Mouse (Mus musculus): Measurements from ENCODE around the gene Ucp3.

Gene Ucp3

GRCm38 (mm10) chr7:100501027-100501843 is 28.4 kb downstream of the Ucp3 start:
- DNase-seq (ENCODE audit: low read depth): no peak

- no peak for DNase-seq (ENCODE audit: low read depth)
Measured at GRCm38 (mm10) chr7:100501844-100502373, 29.1 kb downstream of the Ucp3 start.

GRCm38 (mm10) chr7:100502374-100502922 is 29.7 kb downstream of the Ucp3 start:
- DNase-seq (ENCODE audit: low read depth): no peak

GRCm38 (mm10) chr7:100503076-100503475 is 30.3 kb downstream of the Ucp3 start:
- DNase-seq (ENCODE audit: low read depth): no peak

- no peak for DNase-seq (ENCODE audit: low read depth)
Measured at GRCm38 (mm10) chr7:100504740-100505487, 32.1 kb downstream of the Ucp3 start.

GRCm38 (mm10) chr7:100506494-100506893 is 33.7 kb downstream of the Ucp3 start:
- DNase-seq (ENCODE audit: low read depth): no peak

GRCm38 (mm10) chr7:100508670-100509069 is 35.9 kb downstream of the Ucp3 start:
- no peak for DNase-seq (ENCODE audit: low read depth)

- no peak for DNase-seq (ENCODE audit: low read depth)
Measured at GRCm38 (mm10) chr7:100511602-100512001, 38.8 kb downstream of the Ucp3 start.

GRCm38 (mm10) chr7:100514573-100514972 is 41.8 kb downstream of the Ucp3 start, which contains the start of gene Dnajb13:
Gene Dnajb13, minus strand, starts transcription at chr7:100514960.
- DNase-seq (ENCODE audit: low read depth): no peak

GRCm38 (mm10) chr7:100520204-100520603 is 47.4 kb downstream of the Ucp3 start:
- no peak for DNase-seq (ENCODE audit: low read depth)

GRCm38 (mm10) chr7:100520663-100521285 is 48.0 kb downstream of the Ucp3 start:
- peak; percentile 53 for DNase-seq (ENCODE audit: low read depth)

- no peak for DNase-seq (ENCODE audit: low read depth)
Measured at GRCm38 (mm10) chr7:100522222-100522621, 49.4 kb downstream of the Ucp3 start.

GRCm38 (mm10) chr7:100524669-100525068 is 51.9 kb downstream of the Ucp3 start:
- no peak for DNase-seq (ENCODE audit: low read depth)

GRCm38 (mm10) chr7:100530766-100531165 is 58.0 kb downstream of the Ucp3 start:
- no peak for DNase-seq (ENCODE audit: low read depth)

- no peak for DNase-seq (ENCODE audit: low read depth)
Measured at GRCm38 (mm10) chr7:100533503-100533902, 60.7 kb downstream of the Ucp3 start.

- no peak for DNase-seq (ENCODE audit: low read depth)
Measured at GRCm38 (mm10) chr7:100534216-100534615, 61.4 kb downstream of the Ucp3 start.

GRCm38 (mm10) chr7:100535831-100536230 is 63.0 kb downstream of the Ucp3 start:
- no peak for DNase-seq (ENCODE audit: low read depth)

All from fibroblast of lung, adult 2 months (primary cell).